Mouse (Mus musculus): ENCODE measurements around the gene Zfp940. TPM values are rescaled to one million over a fixed set of nuclear protein-coding genes. Genes with fewer than 3 reads are reported as not detected.
"Not testable (repeated sequence)": the region's sequence is repeated elsewhere in the genome, so short reads cannot be mapped to it uniquely, and the experiment has no call there.

Gene Zfp940
- 10 to 100 TPM; 20.0 to 20.9 TPM for total RNA-seq (2021)
- long read RNA-seq, experiment 1, partial matches to known transcripts: 3 of 24 reads
- long read RNA-seq, experiment 1, other reads (novel, unspliced or antisense): 15 of 24 reads
- long read RNA-seq, experiment 2, transcript Zfp940-201 (5 exons, 2,764 nt): major isoform, 5 of 13 reads
- long read RNA-seq, experiment 2, partial matches to known transcripts: 3 of 13 reads
- long read RNA-seq, experiment 2, other reads (novel, unspliced or antisense): 4 of 13 reads

DNA sequence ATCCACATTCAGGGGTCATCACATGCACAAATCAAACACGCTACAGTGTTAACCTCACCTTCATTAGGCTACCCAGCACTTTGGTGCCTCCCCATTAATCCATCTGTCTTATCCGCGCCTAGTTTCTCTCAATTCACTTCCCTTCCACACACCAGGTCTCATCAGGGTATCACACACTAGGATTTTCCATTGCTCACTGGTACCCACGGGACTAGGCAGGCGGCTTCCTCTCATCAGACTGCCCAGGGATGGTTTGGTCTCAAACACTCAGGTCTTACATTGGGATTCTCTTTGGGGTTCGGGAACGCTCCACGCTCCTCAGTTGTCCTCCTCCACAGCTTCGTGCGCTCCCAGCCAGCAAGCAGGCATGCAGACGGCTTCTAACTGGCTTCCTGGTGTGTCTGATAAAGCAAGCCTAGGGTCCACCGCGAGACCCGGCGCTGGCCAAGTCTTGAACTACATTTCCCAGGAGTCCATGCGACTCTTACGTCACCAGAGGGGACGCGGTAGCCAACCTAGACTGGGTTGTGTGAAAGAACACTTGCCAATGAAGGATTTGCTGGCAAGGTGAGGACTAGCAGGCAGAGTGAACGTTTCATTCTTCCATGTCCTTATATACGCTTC, at the start of gene Zfp940:
Gene Zfp940 (minus strand): TSS at position 451 of the 624 bp plus-strand sequence.
- peak; percentile 87 to 90 for DNase-seq (ENCODE audit: low spot score in 2 of 2)

DNA sequence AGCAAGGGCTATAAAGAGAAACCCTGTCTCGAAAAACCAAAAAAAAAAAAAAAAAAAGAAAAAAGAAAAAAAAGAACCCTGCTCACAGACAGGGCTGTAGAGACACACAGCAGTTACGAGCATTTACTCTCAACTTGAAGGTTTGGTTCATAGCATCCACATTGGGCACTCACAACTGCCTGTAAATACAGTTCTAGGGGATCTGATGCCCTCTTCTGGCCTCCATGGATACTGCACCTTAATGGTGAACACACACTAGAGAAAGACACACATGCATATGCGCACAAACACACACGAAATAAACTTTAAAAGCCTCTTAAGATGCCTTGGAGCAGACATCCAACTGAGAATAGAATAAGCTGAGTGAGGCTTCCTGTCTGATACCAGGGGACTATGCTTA, 44.9 kb upstream of the Zfp940 start:
- no peak for DNase-seq (ENCODE audit: low spot score in 2 of 2)

GRCm38 (mm10) chr7:29892756-29893155, 39.3 kb upstream of the Zfp940 start:
- no peak for DNase-seq (ENCODE audit: low spot score in 2 of 2)

DNA sequence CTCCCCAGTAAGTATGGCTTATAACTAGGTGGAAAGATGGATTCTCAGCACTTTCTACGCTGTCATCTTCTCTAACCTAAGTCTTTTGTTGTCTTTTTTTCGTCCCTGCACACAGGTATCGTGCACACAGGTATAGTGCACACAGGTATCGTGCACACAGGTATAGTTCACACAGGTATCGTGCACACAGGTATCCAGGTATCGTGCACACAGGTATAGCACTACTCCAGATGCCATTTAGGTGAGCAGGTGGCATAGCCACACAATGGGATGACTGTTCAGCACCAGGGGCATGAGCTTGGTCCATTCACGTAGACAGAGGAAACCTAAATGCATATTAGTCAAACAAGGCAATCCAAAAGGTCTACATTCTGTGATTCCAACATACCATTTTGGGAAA, 37.0 kb upstream of the Zfp940 start:
- DNase-seq (ENCODE audit: low spot score in 2 of 2): no peak

DNA sequence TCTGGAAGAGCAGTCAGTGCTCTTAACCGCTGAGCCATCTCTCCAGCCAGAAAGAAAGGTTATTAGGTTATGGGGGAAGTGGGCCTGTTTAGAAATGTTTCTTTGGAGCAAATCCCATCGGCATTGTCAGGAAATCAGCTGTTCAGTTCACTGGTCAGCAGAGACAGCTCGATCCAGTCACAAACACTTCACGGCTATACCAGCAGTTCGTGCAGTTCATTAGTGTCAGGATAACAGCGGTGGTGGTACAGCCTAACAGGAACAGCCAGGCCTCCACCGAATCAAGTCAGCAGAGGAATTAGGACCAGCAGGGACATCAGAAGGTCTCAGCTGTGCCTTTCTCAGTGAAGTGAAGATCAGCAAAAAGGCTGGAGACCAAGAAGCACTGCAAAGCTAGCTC, 27.4 kb upstream of the Zfp940 start:
- no peak for DNase-seq (ENCODE audit: low spot score in 2 of 2)

GRCm38 (mm10) chr7:29880056-29880455, 26.6 kb upstream of the Zfp940 start:
- no peak for DNase-seq (ENCODE audit: low spot score in 2 of 2)

DNA sequence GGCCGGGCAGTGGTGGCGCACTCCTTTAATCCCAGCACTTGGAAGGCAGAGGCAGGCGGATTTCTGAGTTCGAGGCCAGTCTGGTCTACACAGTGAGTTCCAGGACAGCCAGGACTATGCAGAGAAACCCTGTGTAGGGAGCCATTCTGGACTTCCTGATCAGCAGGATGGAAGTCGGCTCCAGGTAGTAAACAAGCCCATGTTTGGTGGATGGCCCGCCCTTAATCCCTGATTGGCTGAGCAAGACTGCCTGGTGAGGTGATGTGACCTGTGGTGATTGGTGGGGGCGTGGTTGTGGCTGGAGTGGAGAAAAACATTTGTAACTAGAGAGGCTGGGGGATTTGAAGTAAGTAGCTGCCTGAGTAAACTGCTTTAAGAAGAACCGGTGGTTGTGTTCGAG, 24.1 kb upstream of the Zfp940 start:
- not testable (repeated sequence) for DNase-seq (ENCODE audit: low spot score in 2 of 2)

GRCm38 (mm10) chr7:29874256-29874655, 20.8 kb upstream of the Zfp940 start:
- no peak for DNase-seq (ENCODE audit: low spot score in 2 of 2)

DNA sequence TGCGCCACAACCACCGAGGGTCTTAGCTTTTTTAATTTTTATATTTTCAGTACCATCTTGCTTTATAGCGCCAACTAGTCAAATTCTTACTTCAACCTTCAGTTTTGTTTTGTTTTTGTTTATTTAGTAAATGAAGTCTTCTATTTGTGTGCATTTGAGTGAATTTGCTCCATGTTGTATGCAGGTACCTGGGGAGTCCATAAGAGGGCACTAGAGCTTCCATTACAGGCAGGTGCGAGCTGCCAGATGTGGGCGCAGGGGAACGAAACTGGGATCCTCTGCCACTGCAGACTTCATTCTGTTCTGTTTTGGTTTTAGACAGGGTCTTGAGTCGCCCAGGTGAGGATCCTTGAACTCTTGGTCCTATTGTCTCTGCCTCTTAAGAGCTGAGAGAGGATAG, 8.2 kb upstream of the Zfp940 start:
- no peak for DNase-seq (ENCODE audit: low spot score in 2 of 2)

GRCm38 (mm10) chr7:29859532-29860517, 6.4 kb upstream of the Zfp940 start, which contains the start of gene Zfp420:
Zfp420 (plus strand) TSS chr7:29859979.
- peak; percentile 93 for DNase-seq (ENCODE audit: low spot score in 2 of 2)

DNA sequence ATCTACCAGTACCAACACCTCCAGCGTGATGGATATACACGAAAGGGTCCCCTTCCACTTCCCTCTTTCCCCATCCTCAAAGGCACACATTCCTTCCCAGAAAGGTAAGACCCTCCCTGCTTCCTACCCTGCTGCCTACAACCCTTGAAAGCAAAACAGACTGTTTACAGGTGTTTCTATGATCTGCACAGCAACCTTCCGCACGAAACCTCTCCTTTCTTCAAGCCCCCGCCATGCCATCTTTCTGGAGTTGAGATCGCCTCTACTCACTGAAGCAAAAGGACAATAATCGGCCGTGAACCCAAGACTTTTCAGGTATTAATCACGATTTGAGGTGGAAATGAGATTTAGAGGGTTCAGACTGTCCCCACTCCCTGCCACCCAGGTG, 644 bp downstream of the Zfp940 start:
- no peak for DNase-seq (ENCODE audit: low spot score in 2 of 2)

DNA sequence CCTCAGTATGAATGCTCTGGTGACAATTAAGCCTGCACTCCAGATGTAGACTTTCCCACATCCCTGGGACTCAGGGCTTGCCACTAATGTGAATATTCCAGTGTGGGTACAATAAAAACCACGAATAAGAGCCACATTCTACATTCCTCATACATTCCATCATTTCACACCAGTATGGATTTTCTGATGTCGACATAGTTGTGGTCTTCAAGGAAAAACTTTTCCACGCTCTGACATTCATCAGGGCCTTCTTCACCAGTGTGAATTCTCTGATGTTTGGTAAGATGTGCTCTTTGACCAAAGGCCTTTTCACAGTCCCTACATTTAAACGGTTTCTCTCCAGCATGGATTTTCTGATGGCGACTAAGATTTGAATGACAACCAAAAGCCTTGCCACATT, 8.9 kb downstream of the Zfp940 start:
- DNase-seq (ENCODE audit: low spot score in 2 of 2): no peak

DNA sequence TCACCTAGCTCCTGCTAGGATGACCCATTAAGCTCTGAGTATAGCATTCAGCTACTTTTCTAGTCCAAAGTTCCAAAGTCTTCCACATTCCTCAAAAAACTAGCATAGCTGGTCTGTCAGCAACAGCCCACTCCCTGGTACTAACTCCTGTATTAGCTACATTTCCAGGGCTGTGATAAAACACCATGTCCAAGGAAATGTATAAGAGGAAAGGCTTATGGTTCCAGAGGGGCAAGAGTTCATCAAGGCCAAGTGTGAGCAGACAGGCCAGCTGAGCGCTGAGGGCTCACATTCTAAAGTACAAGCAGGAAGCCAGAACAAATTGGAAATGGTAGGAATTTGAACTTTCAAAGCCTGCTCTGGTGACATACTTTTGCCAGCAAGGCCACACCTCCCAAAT, 11.4 kb downstream of the Zfp940 start:
- DNase-seq (ENCODE audit: low spot score in 2 of 2): no peak

GRCm38 (mm10) chr7:29839256-29839655, 14.2 kb downstream of the Zfp940 start:
- no peak for DNase-seq (ENCODE audit: low spot score in 2 of 2)

GRCm38 (mm10) chr7:29836816-29837215, 16.7 kb downstream of the Zfp940 start:
- no peak for DNase-seq (ENCODE audit: low spot score in 2 of 2)

GRCm38 (mm10) chr7:29829804-29830203, 23.7 kb downstream of the Zfp940 start:
- DNase-seq (ENCODE audit: low spot score in 2 of 2): no peak

DNA sequence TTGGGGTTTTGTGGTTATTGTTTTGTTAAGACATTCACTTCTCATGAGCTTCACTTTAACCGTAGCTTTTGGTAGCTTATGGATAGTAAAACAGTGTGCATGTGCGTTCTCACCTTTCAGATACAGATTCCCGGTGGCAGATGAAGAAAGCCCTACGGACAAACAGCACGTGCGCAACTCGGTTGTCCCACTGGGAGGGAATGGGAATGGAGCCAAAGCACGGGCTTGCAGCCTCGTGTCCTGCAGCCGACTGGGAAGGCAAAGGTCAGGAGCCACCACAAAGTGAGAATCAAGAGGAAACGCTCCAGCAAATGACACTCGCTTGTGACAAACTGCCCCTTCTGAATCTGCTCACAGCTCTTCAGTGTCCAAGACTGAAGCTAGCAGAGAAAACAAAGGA, 25.5 kb downstream of the Zfp940 start:
- DNase-seq (ENCODE audit: low spot score in 2 of 2): no peak

GRCm38 (mm10) chr7:29818619-29819254, 34.7 kb downstream of the Zfp940 start:
- DNase-seq (ENCODE audit: low spot score in 2 of 2): peak; percentile 75 to 83

GRCm38 (mm10) chr7:29815910-29816429, 37.5 kb downstream of the Zfp940 start, which contains the start of gene Zfp790:
Zfp790 (plus strand) TSS chr7:29816114.
- peak; percentile 82 to 92 for DNase-seq (ENCODE audit: low spot score in 2 of 2)

DNA sequence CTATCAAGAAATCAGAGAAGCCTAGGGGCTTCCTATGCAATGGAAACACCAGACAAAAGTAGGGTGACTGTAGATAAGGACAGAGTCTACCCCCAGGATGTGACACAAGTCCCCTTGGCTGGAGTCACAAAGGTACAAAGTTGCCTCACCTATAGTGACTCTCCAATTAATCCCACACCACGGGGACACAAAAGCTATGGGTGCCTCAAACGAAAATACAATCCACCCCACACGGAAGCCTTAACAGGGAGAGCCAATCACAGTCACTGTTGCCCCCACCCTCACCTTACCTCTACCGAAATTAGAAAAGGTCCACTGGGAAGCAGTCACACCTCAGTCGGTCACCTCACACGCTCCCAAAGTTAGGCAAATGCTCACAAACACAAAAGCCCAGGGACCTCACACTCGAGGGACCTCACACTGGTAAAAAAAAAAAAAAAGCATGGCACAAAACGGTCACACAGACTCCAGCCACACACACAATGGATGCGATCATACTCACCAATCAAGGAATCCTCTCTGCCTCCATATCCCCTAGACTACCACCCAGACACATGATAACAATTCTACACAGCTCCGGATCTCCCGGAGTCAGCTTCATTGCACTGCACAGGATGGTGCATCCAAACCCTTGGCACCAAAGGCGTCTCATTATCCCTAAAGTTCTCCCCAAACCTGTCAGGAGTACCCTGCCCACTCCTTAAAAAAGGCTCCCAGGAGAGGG, 38.2 kb downstream of the Zfp940 start:
- DNase-seq (ENCODE audit: low spot score in 2 of 2): no peak
